8 mouse cellular contexts compared by ENCODE assay signal in genomic region chr17:6655567-6656281, GRCm38 (mm10). TPM values are rescaled to one million over a fixed set of nuclear protein-coding genes. Genes with fewer than 3 reads are reported as not detected.
DNase-seq lines count a peak whose midpoint lies in the region; ATAC-seq and TF ChIP-seq lines count a peak whose summit lies in the region.
"Not testable (repeated sequence)": the region's sequence is repeated elsewhere in the genome, so short reads cannot be mapped to it uniquely, and the experiment has no call there.

Gene Dynlt1f, minus strand, starts transcription at chr17:6655900.

- H3K27me3 ChIP-seq in C2C12 (ENCODE audit: control insufficient read depth, insufficient read depth, insufficient read length); heart, embryonic 13.5 days (replicated peaks); kidney, embryonic 16.5 days (ENCODE audit: insufficient read depth, low read length); limb, embryonic 15.5 days; midbrain, embryonic 15.5 days (replicated peaks); spleen, adult 2 months (ENCODE audit: control insufficient read depth, insufficient read depth, low read length): not testable (repeated sequence)

- peak within 1 kb of the TSS; percentile 75 for H3K9ac ChIP-seq in heart, embryonic 13.5 days
- H3K9ac ChIP-seq in kidney, embryonic 16.5 days (replicated peaks; ENCODE audit: low read length), result peak within 1 kb of the TSS; percentile 70
- H3K9ac ChIP-seq in limb, embryonic 15.5 days, result peak within 1 kb of the TSS; percentile 33
- peak within 1 kb of the TSS; percentile 47 for H3K9ac ChIP-seq in midbrain, embryonic 15.5 days

- H3K4me1 ChIP-seq in bone marrow macrophage, adult 2 months (ENCODE audit: control insufficient read depth, insufficient read depth, low read length); heart, embryonic 13.5 days; kidney, embryonic 16.5 days (ENCODE audit: insufficient read depth, low read length); limb, embryonic 15.5 days; midbrain, embryonic 15.5 days; spleen, adult 2 months (ENCODE audit: control insufficient read depth, insufficient read depth, insufficient read length): not testable (repeated sequence)

- H3ac ChIP-seq in C2C12 (ENCODE audit: control insufficient read depth, insufficient read length, low read depth), result peak within 1 kb of the TSS; percentile 57

- 4% methylated on average over 25 of the region's 33 CpGs for WGBS in heart, embryonic 13.5 days
- 4% methylated on average over 21 of the region's 33 CpGs for WGBS in kidney, embryonic 16.5 days
- WGBS in limb, embryonic 15.5 days, result 3% methylated on average over 25 of the region's 33 CpGs
- WGBS in midbrain, embryonic 15.5 days, result 2% methylated on average over 32 of the region's 33 CpGs
- WGBS in spleen, adult 2 months, result 1% methylated on average over 23 of the region's 33 CpGs

- TF ChIP-seq CTCF in C2C12 (IDR thresholded peaks at IDR 0.05; ENCODE audit: control insufficient read depth, insufficient read depth, insufficient read length); bone marrow macrophage, adult 2 months (IDR thresholded peaks at IDR 0.05; ENCODE audit: low read depth, low read length); spleen, adult 2 months (IDR thresholded peaks at IDR 0.05; ENCODE audit: extremely low read depth, insufficient read depth, insufficient read length, insufficient replicate concordance): not testable (repeated sequence)

- not testable (repeated sequence) for TF ChIP-seq POLR2A in bone marrow macrophage, adult 2 months (IDR thresholded peaks at IDR 0.05; ENCODE audit: borderline replicate concordance, low read depth, low read length); spleen, adult 2 months (IDR thresholded peaks at IDR 0.05; ENCODE audit: low read depth, low read length)

- not testable (repeated sequence) for H3K36me3 ChIP-seq in C2C12 (ENCODE audit: control insufficient read depth, insufficient read depth); heart, embryonic 13.5 days; kidney, embryonic 16.5 days (ENCODE audit: insufficient read depth, low read length); limb, embryonic 15.5 days; midbrain, embryonic 15.5 days (replicated peaks); spleen, adult 2 months (ENCODE audit: control insufficient read depth, insufficient read depth, low read length)

- peak; percentile 36 to 52 for DNase-seq in spleen, adult 2 months (ENCODE audit: low read depth in 1 of 2, low spot score in 2 of 2)

- not testable (repeated sequence) for H3K79me2 ChIP-seq in C2C12 (ENCODE audit: control insufficient read depth, insufficient read depth)

- H3K79me3 ChIP-seq in C2C12 (ENCODE audit: low read depth), result not testable (repeated sequence)

- peak; percentile 98 for ATAC-seq in erythroid progenitor cell, adult 5-6 weeks (replicated peaks; ENCODE audit: low FRiP score, poor library complexity, severe bottlenecking)
- ATAC-seq in heart, embryonic 13.5 days (ENCODE audit: extremely low read depth, insufficient number of reproducible peaks, low FRiP score, low TSS enrichment), result peak; percentile 95
- ATAC-seq in kidney, embryonic 16.5 days (ENCODE audit: low FRiP score, low TSS enrichment), result peak; percentile 97
- peak; percentile 94 for ATAC-seq in limb, embryonic 15.5 days (ENCODE audit: insufficient number of reproducible peaks, low FRiP score, low TSS enrichment, low read depth)
- ATAC-seq in midbrain, embryonic 15.5 days (replicated peaks), result peak; percentile 96

- H3K4me3 ChIP-seq in C2C12 (ENCODE audit: insufficient read depth, poor library complexity, severe bottlenecking), result peak within 1 kb of the TSS; percentile 40
- H3K4me3 ChIP-seq in bone marrow macrophage, adult 2 months (ENCODE audit: insufficient read depth, low read length), result peak within 1 kb of the TSS; percentile 72
- peak within 1 kb of the TSS; percentile 55 for H3K4me3 ChIP-seq in heart, embryonic 13.5 days
- H3K4me3 ChIP-seq in kidney, embryonic 16.5 days (ENCODE audit: low read length), result peak within 1 kb of the TSS; percentile 59
- peak within 1 kb of the TSS; percentile 53 for H3K4me3 ChIP-seq in limb, embryonic 15.5 days
- H3K4me3 ChIP-seq in midbrain, embryonic 15.5 days, result peak within 1 kb of the TSS; percentile 45
- H3K4me3 ChIP-seq in spleen, adult 2 months (ENCODE audit: extremely low read depth, insufficient read depth, insufficient read length), result peak within 1 kb of the TSS; percentile 67

- peak within 1 kb of the TSS; percentile 60 for H3K4me2 ChIP-seq in heart, embryonic 13.5 days
- H3K4me2 ChIP-seq in kidney, embryonic 16.5 days (replicated peaks; ENCODE audit: low read depth, low read length), result peak within 1 kb of the TSS; percentile 51
- H3K4me2 ChIP-seq in limb, embryonic 15.5 days, result peak within 1 kb of the TSS; percentile 54
- peak within 1 kb of the TSS; percentile 48 for H3K4me2 ChIP-seq in midbrain, embryonic 15.5 days

- peak within 1 kb of the TSS; percentile 67 for H3K27ac ChIP-seq in bone marrow macrophage, adult 2 months (ENCODE audit: insufficient read depth, low read depth, low read length)
- H3K27ac ChIP-seq in heart, embryonic 13.5 days (replicated peaks), result peak within 1 kb of the TSS; percentile 61
- H3K27ac ChIP-seq in kidney, embryonic 16.5 days (ENCODE audit: low read length), result peak within 1 kb of the TSS; percentile 58; the same call in 1 of the 2 replicates
- H3K27ac ChIP-seq in limb, embryonic 15.5 days, result peak within 1 kb of the TSS; percentile 86
- H3K27ac ChIP-seq in midbrain, embryonic 15.5 days, result peak within 1 kb of the TSS; percentile 92
- peak within 1 kb of the TSS; percentile 65 for H3K27ac ChIP-seq in spleen, adult 2 months (ENCODE audit: insufficient read depth, low read length)

- not testable (repeated sequence) for H3K9me3 ChIP-seq in heart, embryonic 13.5 days; kidney, embryonic 16.5 days (ENCODE audit: low read length); limb, embryonic 15.5 days; midbrain, embryonic 15.5 days

RNA-seq across cellular contexts. Expression of gene Dynlt1f, which starts in this region (rescaled TPM):
- polyA plus RNA-seq in C2C12 (2012; fragmentation: generic; extraction: Trizol), result 275 TPM
- 118 and 140 TPM in 2 replicates for polyA plus RNA-seq in bone marrow macrophage, adult 2 months (2012; ENCODE audit: insufficient read depth, insufficient read length, missing spikeins)
- 40.4 and 58.7 TPM in 2 replicates for total RNA-seq in erythroid progenitor cell, adult 5-6 weeks (2015; ENCODE audit: low replicate concordance)
- total RNA-seq in erythroid progenitor cell, adult 5-6 weeks (2017; ENCODE audit: low replicate concordance), result 20.1 and 22.1 TPM in 2 replicates
- 213 and 235 TPM in 2 replicates for polyA plus RNA-seq in heart, embryonic 13.5 days (2015; fragmentation: Nextera tagmentation; extraction: Ambion mirVana)
- 211 and 239 TPM in 2 replicates for polyA plus RNA-seq in kidney, embryonic 16.5 days (2015; fragmentation: Nextera tagmentation; extraction: Ambion mirVana)
- 163 and 172 TPM in 2 replicates for polyA plus RNA-seq in limb, embryonic 15.5 days (2015; fragmentation: Nextera tagmentation; extraction: Ambion mirVana)
- 253 and 259 TPM in 2 replicates for polyA plus RNA-seq in midbrain, embryonic 15.5 days (2015; fragmentation: Nextera tagmentation; extraction: Ambion mirVana)
- polyA plus RNA-seq in spleen, adult 2 months (2012; rRNA removed), result 41.8 and 43.2 TPM in 2 replicates

Comparison
In these comparisons a context has a peak if more than half of its experiments do, and no peak if none do; other contexts are left out.
1. Peak in every context shown above with its lines: DNase-seq, ATAC-seq, H3K4me3 ChIP-seq and H3K27ac ChIP-seq.